Mouse (Mus musculus): Measurements from ENCODE around the gene Nol9. TPM values are rescaled to one million over a fixed set of nuclear protein-coding genes. Genes with fewer than 3 reads are reported as not detected.
A peak's percentile ranks its signal among the peaks of the same experiment; 100 is the strongest.

Nol9 gene
- total RNA-seq, 1 experiment: 70.1 TPM

GRCm38 (mm10) chr4:151995371-151996172 is 43.5 kb upstream of the Nol9 start:
- in situ Hi-C loops (cut with MboI; ENCODE audit: low sequenced_read_pairs in 2 of 2, unreplicated experiment in 2 of 2): no loop called here
- peak overlapping the region; percentile 71 for H3K27ac ChIP-seq (ENCODE audit: insufficient read depth, low read depth, low read length, poor library complexity, severe bottlenecking)

GRCm38 (mm10) chr4:151996173-151996950 is 42.8 kb upstream of the Nol9 start, which contains the start of gene Phf13:
Phf13 (minus strand) TSS chr4:151996258.
- H3K4me3 ChIP-seq (ENCODE audit: insufficient read depth in 1 of 2, low read depth in 1 of 2, low read length in 2 of 2, poor library complexity in 1 of 2, severe bottlenecking in 1 of 2): peak within 1 kb of the TSS; percentile 99 to 100
- TF ChIP-seq HCFC1 (IDR thresholded peaks at IDR 0.05; ENCODE audit: borderline replicate concordance, insufficient read depth, low read length) (peak; percentile 99), CHD2 (IDR thresholded peaks at IDR 0.05; ENCODE audit: low read depth, low read length) (no peak; the same call in 1 of the 2 replicates)
- H3K36me3 ChIP-seq (ENCODE audit: control insufficient read depth, insufficient read depth, low read length, poor library complexity, severe bottlenecking): peaks cover 19% of the 10 kb centered on the region
- peak within 1 kb of the TSS; percentile 97 for H3K9ac ChIP-seq (ENCODE audit: insufficient read depth, low read depth, low read length, poor library complexity, severe bottlenecking)
- peak within 1 kb of the TSS; percentile 71 for H3K27ac ChIP-seq (ENCODE audit: insufficient read depth, low read depth, low read length, poor library complexity, severe bottlenecking)
- peaks cover 0 to 14% of the 10 kb centered on the region in 2 experiments; a peak in 2 of 4 replicates for H3K4me1 ChIP-seq (ENCODE audit: control insufficient read depth in 2 of 2, insufficient read depth in 2 of 2, low read length in 2 of 2, poor library complexity in 1 of 2)
- H3K9me3 ChIP-seq (ENCODE audit: control insufficient read depth, insufficient read depth, low read depth, low read length): no peaks in the 10 kb centered on the region
- DNase-seq (ENCODE audit: low read depth, low spot score): peak; percentile 97
- in situ Hi-C loops (cut with MboI; ENCODE audit: low sequenced_read_pairs in 2 of 2, unreplicated experiment in 2 of 2): no loop called here

More at GRCm38 (mm10) chr4:151995371-151996172, 43.5 kb upstream of the Nol9 start:
- peaks cover 27% of the 10 kb centered on the region for H3K36me3 ChIP-seq (ENCODE audit: control insufficient read depth, insufficient read depth, low read length, poor library complexity, severe bottlenecking)
- DNase-seq (ENCODE audit: low read depth, low spot score): no peak
- peaks cover 0 to 19% of the 10 kb centered on the region in 2 experiments; a peak in 2 of 4 replicates for H3K4me1 ChIP-seq (ENCODE audit: control insufficient read depth in 2 of 2, insufficient read depth in 2 of 2, low read length in 2 of 2, poor library complexity in 1 of 2)
- peak overlapping the region; percentile 97 for H3K9ac ChIP-seq (ENCODE audit: insufficient read depth, low read depth, low read length, poor library complexity, severe bottlenecking)
- H3K9me3 ChIP-seq (ENCODE audit: control insufficient read depth, insufficient read depth, low read depth, low read length): no peaks in the 10 kb centered on the region
- TF ChIP-seq HCFC1 (IDR thresholded peaks at IDR 0.05; ENCODE audit: borderline replicate concordance, insufficient read depth, low read length) (no peak), ZC3H11A (IDR thresholded peaks at IDR 0.05; ENCODE audit: borderline replicate concordance, low read depth, low read length) (no peak), CHD2 (IDR thresholded peaks at IDR 0.05; ENCODE audit: low read depth, low read length) (no peak), ZNF384 (IDR thresholded peaks at IDR 0.05; ENCODE audit: low read depth, low read length) (no peak)
- H3K4me3 ChIP-seq (ENCODE audit: insufficient read depth in 1 of 2, low read depth in 1 of 2, low read length in 2 of 2, poor library complexity in 1 of 2, severe bottlenecking in 1 of 2): peak overlapping the region; percentile 99 to 100

GRCm38 (mm10) chr4:151996951-151997222 is 42.2 kb upstream of the Nol9 start:
- peak overlapping the region; percentile 76 to 79 for H3K4me3 ChIP-seq (ENCODE audit: insufficient read depth in 1 of 2, low read depth in 1 of 2, low read length in 2 of 2, poor library complexity in 1 of 2, severe bottlenecking in 1 of 2)
- peak overlapping the region; percentile 82 for H3K9ac ChIP-seq (ENCODE audit: insufficient read depth, low read depth, low read length, poor library complexity, severe bottlenecking)
- no peaks in the 10 kb centered on the region for H3K9me3 ChIP-seq (ENCODE audit: control insufficient read depth, insufficient read depth, low read depth, low read length)
- H3K27ac ChIP-seq (ENCODE audit: insufficient read depth, low read depth, low read length, poor library complexity, severe bottlenecking): no peak overlapping the region; the same call in 1 of the 2 replicates
- in situ Hi-C loops (cut with MboI; ENCODE audit: low sequenced_read_pairs in 2 of 2, unreplicated experiment in 2 of 2): no loop called here
- peaks cover 0 to 11% of the 10 kb centered on the region in 2 experiments; a peak in 2 of 4 replicates for H3K4me1 ChIP-seq (ENCODE audit: control insufficient read depth in 2 of 2, insufficient read depth in 2 of 2, low read length in 2 of 2, poor library complexity in 1 of 2)
- no peak for DNase-seq (ENCODE audit: low read depth, low spot score)
- TF ChIP-seq ZC3H11A (IDR thresholded peaks at IDR 0.05; ENCODE audit: borderline replicate concordance, low read depth, low read length): no peak
- TF ChIP-seq CHD2 (IDR thresholded peaks at IDR 0.05; ENCODE audit: low read depth, low read length): no peak
- peaks cover 14% of the 10 kb centered on the region for H3K36me3 ChIP-seq (ENCODE audit: control insufficient read depth, insufficient read depth, low read length, poor library complexity, severe bottlenecking)

- no peak for DNase-seq (ENCODE audit: low read depth, low spot score)
- Histone ChIP-seq H3K27ac (ENCODE audit: insufficient read depth, low read depth, low read length, poor library complexity, severe bottlenecking) (no peak overlapping the region), H3K36me3 (ENCODE audit: control insufficient read depth, insufficient read depth, low read length, poor library complexity, severe bottlenecking) (peaks cover 6% of the 10 kb centered on the region; the same call in 1 of the 2 replicates), H3K9me3 (ENCODE audit: control insufficient read depth, insufficient read depth, low read depth, low read length) (no peaks in the 10 kb centered on the region), H3K9ac (ENCODE audit: insufficient read depth, low read depth, low read length, poor library complexity, severe bottlenecking) (no peak overlapping the region), H3K4me3 (ENCODE audit: insufficient read depth in 1 of 2, low read depth in 1 of 2, low read length in 2 of 2, poor library complexity in 1 of 2, severe bottlenecking in 1 of 2) (no peak overlapping the region), H3K4me1 (ENCODE audit: control insufficient read depth in 2 of 2, insufficient read depth in 2 of 2, low read length in 2 of 2, poor library complexity in 1 of 2) (peaks cover 0 to 11% of the 10 kb centered on the region in 2 experiments; a peak in 2 of 4 replicates)
- no peak for TF ChIP-seq CHD2 (IDR thresholded peaks at IDR 0.05; ENCODE audit: low read depth, low read length)
- no peak for TF ChIP-seq MAFK (IDR thresholded peaks at IDR 0.05; ENCODE audit: insufficient read depth, low read depth, low read length)
- no peak for TF ChIP-seq HCFC1 (IDR thresholded peaks at IDR 0.05; ENCODE audit: borderline replicate concordance, insufficient read depth, low read length)
- no peak for TF ChIP-seq ZC3H11A (IDR thresholded peaks at IDR 0.05; ENCODE audit: borderline replicate concordance, low read depth, low read length)
- TF ChIP-seq ZNF384 (IDR thresholded peaks at IDR 0.05; ENCODE audit: low read depth, low read length): no peak
- in situ Hi-C loops (cut with MboI; ENCODE audit: low sequenced_read_pairs in 2 of 2, unreplicated experiment in 2 of 2): no loop called here
Observed at GRCm38 (mm10) chr4:151997701-151998100, 41.4 kb upstream of the Nol9 start.
